Mouse (Mus musculus) urinary bladder, postnatal 36 days (tissue): Measurements from ENCODE around the gene Mta2.
A peak's percentile ranks its signal among the peaks of the same experiment; 100 is the strongest.

Source experiments
- DNase-seq, 2 experiments: peaks; one replicate each; pipeline ENCODE4 v3.0.0; 2022; ENCODE audit warnings: low spot score in 2 of 2, mixed read lengths in 1 of 2

Mta2 gene

DNA sequence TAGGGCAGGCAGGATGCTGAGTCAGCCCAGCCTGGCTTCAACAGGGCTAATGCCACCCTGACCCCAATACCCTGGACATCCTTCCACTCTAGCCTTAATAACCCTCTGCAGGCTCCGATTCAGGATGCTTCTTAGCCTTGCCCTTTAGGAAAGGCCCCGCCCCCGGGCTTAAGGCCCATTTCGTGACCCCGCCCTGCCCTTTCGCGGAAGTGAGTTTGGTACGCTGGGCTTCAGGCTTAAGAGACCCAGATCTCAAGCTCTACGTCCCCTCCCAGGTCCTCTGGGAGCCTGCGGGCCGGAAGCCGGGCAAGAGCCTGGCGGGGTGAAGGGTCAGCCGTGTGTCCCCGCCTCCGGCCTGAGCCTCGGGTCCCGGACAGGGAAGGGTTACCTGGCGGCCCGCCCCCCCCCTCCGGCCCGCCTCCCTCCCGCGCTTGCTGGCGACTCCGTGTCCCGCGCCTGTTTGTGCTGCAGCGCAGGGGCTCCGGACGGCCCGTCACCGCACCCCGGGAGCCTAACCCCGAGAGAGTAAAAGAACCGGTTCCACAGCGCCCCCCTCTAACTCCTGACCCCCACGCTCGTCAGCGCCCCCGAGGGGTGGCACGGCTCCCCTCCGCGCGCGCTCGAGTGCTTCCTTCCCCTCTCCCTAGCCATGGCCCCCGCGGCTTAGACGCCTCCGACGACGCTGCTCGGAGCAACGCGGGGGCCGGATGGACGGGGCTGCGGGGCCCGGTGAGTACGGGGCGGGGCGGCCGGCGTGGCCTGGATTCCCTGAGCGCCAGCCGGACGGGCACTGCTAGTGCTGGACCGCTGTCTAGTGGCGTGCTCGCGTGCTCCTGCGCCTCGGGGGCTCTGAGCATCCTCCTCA lies 12.2 kb upstream of the Mta2 start, which contains the start of the genes Rom1 and Eml3:
Gene Rom1 (minus strand): TSS at position 133 of the 865 bp plus-strand sequence.
Gene Eml3 (plus strand): TSS at position 329 of the 865 bp plus-strand sequence.
- peak; percentile 85 to 94 for DNase-seq

- DNase-seq: no peak
Measured at GRCm38 (mm10) chr19:8930117-8930516, 11.6 kb upstream of the Mta2 start.

DNA sequence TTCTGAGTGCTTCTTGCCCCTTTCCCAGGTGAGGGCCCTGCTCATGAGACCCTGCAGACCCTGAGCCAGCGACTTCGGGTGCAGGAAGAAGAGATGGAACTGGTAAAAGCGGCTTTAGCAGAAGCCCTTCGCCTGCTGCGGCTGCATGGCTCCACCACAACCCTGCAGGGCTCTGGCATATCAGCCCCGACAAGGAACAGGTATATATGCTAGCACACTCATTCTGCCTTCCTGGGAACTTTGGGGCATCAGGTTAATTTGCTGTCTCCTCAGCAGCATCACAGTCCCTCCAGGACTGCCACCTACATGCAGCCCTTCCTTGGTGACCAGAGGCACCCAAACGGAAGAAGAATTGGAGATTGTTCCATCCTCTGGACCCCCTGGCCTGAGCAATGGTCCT lies 10.9 kb upstream of the Mta2 start:
- DNase-seq: no peak

GRCm38 (mm10) chr19:8936736-8937135 lies 4.9 kb upstream of the Mta2 start:
- no peak for DNase-seq

GRCm38 (mm10) chr19:8940526-8941133 lies 1.0 kb upstream of the Mta2 start:
- no peak for DNase-seq

- DNase-seq: no peak
Measured at GRCm38 (mm10) chr19:8941136-8941514, 550 bp upstream of the Mta2 start.

- DNase-seq: peak in 1 of 2 experiments; percentile 48
Measured at GRCm38 (mm10) chr19:8942276-8942964, 745 bp downstream of the Mta2 start.

DNA sequence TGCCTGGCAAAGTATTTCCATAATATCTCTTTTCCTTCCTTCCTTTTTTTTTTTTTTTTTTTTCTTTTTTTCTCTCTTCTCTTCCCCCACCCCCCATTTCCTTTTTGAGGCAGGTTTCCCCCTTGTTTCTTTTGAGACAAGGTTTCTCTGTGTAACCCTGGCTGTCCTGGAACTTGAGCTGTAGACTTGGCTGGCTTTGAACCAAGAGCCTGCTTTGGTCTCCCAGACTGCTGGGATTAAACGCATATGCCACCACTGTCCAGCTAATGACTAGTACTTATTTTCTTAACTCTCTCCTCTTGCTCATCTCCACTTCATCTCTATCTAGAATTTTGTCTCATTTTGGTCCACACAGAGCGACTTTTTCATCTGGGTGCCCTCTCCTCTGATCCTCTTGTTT lies 1.4 kb downstream of the Mta2 start:
- no peak for DNase-seq

GRCm38 (mm10) chr19:8944062-8944461 lies 2.4 kb downstream of the Mta2 start:
- DNase-seq: peak in 1 of 2 experiments; percentile 57

- peak in 1 of 2 experiments; percentile 62 for DNase-seq
Measured at GRCm38 (mm10) chr19:8944750-8945149, 3.1 kb downstream of the Mta2 start.

DNA sequence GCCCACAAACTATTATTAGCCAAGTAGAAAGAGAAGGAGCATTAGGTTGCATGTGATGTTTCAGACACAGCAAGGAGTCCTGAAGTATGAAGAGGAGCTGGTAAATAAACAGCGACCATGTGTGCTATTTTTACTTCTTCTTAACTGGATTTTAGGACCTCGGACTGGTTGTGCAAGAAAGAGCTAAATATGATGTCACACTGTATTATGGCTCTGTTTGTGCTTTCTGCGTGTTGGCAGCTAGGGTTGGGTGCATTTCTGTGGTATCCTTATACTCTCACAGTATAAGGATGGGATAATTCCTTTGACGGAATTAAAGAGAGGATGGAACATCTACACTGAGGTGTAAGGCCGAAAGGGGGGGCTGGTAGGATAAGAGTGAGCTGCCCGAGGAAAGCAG lies 3.6 kb downstream of the Mta2 start:
- DNase-seq: no peak

DNA sequence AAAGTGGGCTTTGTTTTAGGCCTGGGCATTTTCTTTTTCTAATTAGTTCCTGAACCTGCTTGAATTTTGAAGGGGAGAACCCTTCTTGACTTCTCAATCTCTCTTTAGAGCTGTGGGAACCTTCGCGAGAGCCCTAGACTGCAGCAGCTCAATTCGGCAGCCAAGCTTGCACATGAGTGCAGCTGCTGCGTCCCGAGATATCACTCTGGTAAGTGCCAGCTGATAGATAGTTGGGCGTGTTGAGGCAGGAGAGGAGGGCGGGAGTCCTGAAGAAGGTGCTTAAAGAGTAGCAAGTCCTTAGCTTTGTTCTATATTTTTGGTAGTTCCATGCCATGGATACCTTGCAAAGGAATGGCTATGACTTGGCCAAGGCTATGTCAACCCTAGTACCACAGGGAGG lies 5.3 kb downstream of the Mta2 start:
- DNase-seq: no peak

GRCm38 (mm10) chr19:8950190-8950589 lies 8.5 kb downstream of the Mta2 start:
- DNase-seq: no peak

DNA sequence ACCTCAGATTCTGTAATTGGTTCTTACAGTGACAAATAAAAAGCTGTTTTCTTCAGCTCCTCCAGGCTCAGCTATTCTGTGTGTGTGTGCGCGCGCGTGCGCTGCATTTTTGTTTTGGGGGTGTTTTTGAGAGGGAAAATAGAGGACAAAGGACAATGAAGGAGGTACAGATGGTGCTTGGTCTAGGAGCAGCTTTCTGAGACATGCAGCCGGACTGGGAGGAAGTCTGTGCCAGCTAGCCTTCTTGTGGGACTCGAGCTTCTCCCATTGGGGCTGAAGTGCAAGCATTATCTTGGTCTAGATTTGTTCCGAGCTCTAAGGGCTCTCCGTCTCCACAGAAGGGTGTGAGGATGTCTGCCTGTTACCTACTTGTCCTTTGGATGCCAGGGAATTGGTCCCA lies 10.6 kb downstream of the Mta2 start:
- no peak for DNase-seq

GRCm38 (mm10) chr19:8953135-8954039 lies 11.7 kb downstream of the Mta2 start, which contains the start of gene Tut1:
Gene Tut1 (plus strand): TSS chr19:8953847.
- DNase-seq: peak; percentile 91 to 92

DNA sequence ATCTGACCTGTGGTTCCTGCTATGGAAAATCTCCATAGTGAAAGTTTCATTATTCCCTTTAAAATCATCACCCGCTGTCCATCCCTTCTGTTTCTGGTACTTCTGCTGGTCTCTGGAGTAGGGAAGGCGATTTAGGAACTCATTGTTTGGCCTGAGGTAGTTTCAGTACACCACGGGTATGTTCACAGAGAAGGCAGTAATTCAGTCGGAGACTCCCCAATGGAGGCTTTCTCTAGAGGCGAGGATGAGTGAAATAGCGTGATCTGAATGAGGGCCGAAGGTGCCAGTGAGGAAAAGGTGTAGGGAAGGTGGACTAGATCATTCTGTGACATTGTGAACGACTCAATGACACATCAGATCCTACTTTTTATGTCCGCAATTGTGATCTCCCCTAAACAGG lies 12.5 kb downstream of the Mta2 start:
- DNase-seq: no peak

DNA sequence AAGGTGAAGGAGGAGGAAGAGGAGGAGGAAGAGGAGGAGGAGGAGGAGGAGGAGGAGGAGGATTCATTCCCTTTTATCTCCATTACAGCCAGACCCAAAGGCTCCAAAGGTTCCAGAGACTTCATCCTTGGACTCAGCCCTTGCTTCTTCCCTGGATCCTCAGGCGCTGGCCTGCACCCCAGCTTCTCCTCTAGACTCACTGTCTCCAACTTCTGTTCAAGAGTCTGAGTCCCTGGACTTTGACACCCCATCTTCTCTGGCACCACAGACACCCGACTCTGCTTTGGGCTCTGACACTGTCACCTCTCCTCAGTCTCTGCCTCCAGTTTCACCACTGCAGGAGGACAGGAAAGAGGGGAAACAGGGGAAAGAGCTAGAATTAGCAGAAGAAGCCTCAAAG lies 20.6 kb downstream of the Mta2 start:
- no peak for DNase-seq

DNA sequence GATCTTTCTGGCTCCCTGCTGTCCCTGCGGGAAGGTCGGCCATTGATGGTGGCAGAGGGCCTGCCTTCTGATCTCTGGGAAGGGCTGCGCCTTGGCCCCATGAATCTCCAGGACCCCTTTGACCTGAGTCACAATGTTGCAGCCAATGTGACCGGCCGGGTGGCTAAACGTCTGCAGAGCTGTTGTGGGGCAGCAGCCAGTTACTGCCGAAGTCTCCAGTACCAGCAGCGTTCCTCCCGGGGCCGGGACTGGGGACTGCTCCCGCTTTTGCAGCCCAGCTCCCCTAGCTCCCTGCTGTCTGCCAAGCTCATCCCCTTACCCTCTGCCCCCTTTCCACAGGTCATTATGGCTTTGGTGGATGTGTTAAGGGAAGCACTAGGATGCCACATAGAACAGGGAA lies 23.4 kb downstream of the Mta2 start:
- no peak for DNase-seq

- DNase-seq: no peak
Measured at GRCm38 (mm10) chr19:8965771-8966170, 24.1 kb downstream of the Mta2 start.

- no peak for DNase-seq
Measured at GRCm38 (mm10) chr19:8966198-8966589, 24.5 kb downstream of the Mta2 start.

- peak; percentile 95 to 99 for DNase-seq
Measured at GRCm38 (mm10) chr19:8966590-8967372, 25.1 kb downstream of the Mta2 start, which contains the start of gene Eef1g. Gene Eef1g (plus strand): TSS chr19:8967041.
